Mouse (Mus musculus) kidney, adult 11 months (tissue): ENCODE results near the gene Hmcn1.

ENCODE experiments used
- DNase-seq: peaks from one replicate; pipeline ENCODE4 v3.0.0; 2022

Hmcn1 gene

DNA sequence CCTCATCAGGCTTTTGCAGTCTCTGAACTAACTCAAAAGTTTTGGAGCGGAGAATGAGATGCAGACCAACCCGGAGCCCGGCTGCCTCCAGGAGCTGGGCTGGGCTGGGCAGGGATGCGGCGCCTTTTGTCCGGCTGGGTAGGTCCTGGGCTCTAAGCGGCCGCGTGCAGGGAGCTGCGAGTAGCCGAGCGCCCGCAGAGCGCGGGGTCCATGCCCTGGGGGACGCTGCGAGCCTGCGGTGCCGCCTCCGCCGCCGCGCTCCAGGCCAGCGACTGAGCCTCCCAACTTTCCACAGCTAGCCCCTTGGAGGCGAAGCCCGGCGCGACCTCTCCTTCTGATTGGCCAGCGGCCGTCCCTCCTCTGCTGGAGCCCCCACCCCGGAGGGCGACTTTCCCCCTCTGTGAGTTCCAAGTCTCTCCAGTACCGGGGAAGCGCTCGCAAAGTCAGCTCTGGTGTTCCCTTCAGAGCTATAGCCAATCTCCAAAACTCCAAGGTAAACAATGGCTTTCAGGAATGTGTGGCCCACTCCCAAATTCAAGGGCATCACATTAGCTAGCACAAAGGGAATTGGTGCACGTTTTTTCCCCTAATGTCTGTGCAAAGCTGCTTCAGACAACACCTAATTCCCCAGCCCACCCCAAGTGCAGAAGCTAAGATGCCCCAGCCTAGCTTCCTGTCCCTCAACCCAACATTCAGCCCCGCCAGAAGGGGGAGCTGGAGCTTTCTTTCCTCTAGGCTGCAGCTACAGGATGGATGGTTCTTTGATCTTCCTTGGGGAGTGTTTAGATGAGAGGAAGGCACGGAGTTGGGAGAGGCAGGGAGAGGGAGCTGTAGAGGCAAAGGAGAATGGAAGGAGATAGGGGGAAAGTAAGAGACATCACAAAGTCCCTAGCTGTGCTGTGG is at the start of gene Hmcn1:
Gene Hmcn1 (minus strand): TSS at position 274 of the 903 bp plus-strand sequence.
- no peak for DNase-seq

- peak; percentile 47 for DNase-seq
Observed at GRCm38 (mm10) chr1:151040945-151041649, 47.9 kb upstream of the Hmcn1 start.

- no peak for DNase-seq
Observed at GRCm38 (mm10) chr1:151040290-151040689, 47.1 kb upstream of the Hmcn1 start.

- no peak for DNase-seq
Observed at GRCm38 (mm10) chr1:151039189-151039588, 46.0 kb upstream of the Hmcn1 start.

- no peak for DNase-seq
Observed at GRCm38 (mm10) chr1:151038566-151038965, 45.3 kb upstream of the Hmcn1 start.

DNA sequence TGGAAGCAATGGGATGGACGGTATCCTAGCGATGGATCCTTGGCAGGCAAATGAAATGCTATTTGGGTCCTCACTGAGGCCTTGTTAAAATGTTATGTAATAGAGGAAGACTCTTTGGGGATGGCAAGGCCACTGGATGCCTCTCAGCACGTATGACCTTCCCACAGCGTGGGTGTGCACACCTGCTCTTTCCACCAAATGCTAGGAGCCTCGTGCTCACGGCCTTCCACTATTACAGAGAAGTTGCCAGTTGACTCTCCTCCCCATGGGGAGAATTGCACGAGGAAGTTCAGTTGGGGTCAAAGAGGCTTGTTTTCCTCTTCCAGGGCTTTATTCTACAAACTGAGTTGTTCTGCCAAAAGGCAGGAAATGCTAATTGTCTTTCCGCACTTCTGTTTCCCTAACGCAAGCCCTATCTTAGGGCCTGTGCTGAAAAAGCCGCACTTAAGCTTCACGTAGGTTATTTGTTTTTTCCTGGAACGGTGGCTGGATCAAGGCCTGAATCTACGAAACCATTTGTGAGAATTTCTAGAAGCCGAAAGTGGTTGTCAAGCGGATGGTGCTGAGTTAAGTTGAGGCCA is 43.3 kb upstream of the Hmcn1 start:
- DNase-seq: no peak

- DNase-seq: no peak
Observed at GRCm38 (mm10) chr1:151035766-151036165, 42.5 kb upstream of the Hmcn1 start.

GRCm38 (mm10) chr1:151034993-151035592 is 41.9 kb upstream of the Hmcn1 start:
- peak; percentile 57 for DNase-seq

DNA sequence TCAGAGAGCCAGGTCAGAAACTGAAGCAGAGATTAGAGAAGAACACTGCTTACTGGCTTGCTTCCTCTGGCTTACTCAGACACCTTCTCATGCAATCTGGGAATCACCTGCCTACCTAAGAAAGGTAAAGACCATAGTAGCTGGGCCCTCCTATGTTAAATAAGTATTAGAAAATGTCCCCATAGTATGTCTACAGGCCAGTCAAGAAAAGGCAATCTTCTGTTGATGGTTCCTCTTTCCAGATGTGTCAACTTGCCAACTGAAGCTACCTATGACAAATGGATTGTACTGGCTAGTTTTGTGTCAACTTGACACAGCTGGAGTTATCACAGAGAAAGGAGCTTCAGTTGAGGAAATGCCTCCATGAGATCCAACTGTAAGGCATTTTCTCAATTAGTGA is 40.1 kb upstream of the Hmcn1 start:
- DNase-seq: no peak

GRCm38 (mm10) chr1:151031581-151031980 is 38.3 kb upstream of the Hmcn1 start:
- no peak for DNase-seq

GRCm38 (mm10) chr1:151031086-151031485 is 37.9 kb upstream of the Hmcn1 start:
- no peak for DNase-seq

- peak; percentile 38 for DNase-seq
Observed at GRCm38 (mm10) chr1:151025049-151025773, 32.0 kb upstream of the Hmcn1 start.

DNA sequence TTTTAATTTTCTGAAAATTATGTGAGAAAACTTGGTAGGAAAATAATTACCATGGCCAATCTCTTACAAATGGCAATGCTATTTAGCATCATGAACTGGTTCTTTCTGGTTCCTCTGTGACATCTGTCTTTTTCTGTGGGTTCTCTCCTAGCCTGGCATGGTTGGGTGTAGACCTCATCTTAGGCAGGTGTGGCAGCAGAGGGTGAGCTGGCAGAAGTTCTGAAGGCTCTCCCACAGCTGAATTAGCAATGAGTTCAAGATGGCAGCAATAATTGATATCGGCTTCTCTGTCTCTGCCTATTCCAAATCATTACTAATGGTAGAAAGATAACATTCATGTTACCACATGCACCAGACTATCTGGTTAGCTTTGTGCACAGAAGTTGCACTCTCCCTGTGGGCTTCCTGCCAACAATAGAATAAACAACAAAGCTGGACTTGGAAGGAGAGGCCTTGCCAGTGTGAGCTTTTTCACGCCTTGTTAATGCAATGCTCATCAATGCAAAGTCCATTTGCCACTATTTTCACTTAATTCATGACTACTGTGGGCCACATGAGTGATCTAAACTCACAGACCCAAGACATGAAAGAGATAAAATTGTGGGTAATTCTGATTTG is 26.1 kb upstream of the Hmcn1 start:
- no peak for DNase-seq

DNA sequence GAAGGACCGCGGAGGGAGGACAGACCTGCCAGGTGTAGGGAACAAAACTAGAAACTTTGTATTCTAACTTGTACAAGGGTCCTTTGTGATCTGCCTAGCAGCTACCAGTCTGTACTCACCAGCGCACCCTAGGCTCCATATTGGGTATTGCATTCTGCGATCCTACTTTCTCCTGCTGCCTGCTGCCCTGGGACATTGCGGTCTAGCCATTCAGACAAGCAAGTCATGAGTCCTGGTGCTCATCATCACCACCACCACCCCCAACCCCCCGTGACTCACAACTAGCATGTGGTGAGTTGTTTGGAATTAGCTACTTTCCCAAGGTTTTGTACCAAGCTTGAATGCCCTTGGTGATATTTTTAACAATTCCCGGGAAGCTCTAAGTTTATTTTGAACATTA is 17.8 kb upstream of the Hmcn1 start:
- peak; percentile 39 for DNase-seq

GRCm38 (mm10) chr1:151009115-151009797 is 16.0 kb upstream of the Hmcn1 start:
- DNase-seq: peak; percentile 34

- no peak for DNase-seq
Observed at GRCm38 (mm10) chr1:151007747-151008146, 14.5 kb upstream of the Hmcn1 start.

DNA sequence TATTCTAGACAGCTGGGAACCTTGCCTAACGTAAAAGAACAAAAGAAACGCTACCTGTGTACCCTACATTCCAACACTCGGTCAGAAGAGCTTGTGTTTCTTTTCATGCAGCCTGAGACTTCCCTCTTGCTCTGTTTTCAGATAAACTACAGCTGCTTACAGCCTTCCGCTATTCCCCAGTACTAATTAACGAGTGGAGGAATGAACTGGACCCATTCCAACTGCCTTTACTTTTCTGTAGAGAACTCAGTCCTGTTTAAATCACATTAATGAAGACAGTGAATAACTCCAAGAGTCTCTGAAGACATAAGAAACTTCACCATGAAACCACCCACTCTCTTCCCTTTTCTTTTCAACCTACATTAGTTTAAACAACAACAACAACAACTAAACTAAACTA is 10.8 kb upstream of the Hmcn1 start:
- DNase-seq: no peak

- no peak for DNase-seq
Observed at GRCm38 (mm10) chr1:151001868-151002428, 8.7 kb upstream of the Hmcn1 start.

- DNase-seq: no peak
Observed at GRCm38 (mm10) chr1:151000714-151001113, 7.5 kb upstream of the Hmcn1 start.

DNA sequence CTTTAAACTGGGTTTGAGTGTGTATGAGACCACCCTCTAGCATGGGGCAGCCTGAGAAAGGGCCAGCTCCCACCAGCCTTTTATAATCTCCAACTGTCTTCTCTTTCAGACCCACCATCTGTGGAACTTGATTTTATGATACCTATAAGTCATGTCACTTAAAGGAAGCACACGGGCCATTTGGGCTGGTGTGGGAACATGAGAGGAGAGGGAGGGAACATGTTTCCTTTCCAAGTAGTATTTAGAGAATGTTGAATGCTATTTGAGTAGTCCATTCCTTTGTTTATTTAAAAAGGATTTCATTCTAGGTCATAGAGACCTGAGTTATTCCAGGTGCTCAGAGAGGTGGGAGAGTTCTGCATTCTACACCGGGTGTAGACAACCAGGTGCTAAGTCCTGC is 1.4 kb upstream of the Hmcn1 start:
- DNase-seq: no peak

DNA sequence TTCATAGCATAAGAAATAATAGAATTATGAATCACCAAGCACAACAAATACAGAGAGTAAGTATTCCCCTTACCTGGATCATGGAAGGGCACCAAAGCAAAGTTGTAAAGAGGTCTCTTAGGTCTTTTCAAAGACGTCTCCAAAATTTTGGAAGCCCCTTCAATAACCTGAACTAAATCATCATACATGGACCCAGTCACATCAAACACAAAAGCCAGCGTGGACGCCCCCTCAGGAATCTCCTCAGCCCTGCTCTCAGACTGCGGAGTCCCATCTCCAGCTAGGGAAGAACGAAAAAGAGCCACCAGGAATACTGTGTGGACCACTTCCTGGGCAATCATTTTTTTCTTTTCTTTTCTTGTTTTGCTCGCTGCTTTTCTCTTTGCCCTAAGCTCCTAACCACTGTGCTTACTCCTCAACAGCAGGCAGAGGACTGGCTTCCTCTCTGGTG is 499 bp downstream of the Hmcn1 start:
- no peak for DNase-seq
